Mouse (Mus musculus): ENCODE measurements around the gene Pde4b. TPM values are rescaled to one million over a fixed set of nuclear protein-coding genes. Genes with fewer than 3 reads are reported as not detected.

Gene Pde4b
- polyA plus RNA-seq, 1 experiment: 14.3 TPM

GRCm38 (mm10) chr4:102560676-102561280 is 473.4 kb downstream of the Pde4b start:
- TF ChIP-seq CTCF (IDR thresholded peaks at IDR 0.05; ENCODE audit: extremely low read depth, insufficient read depth, insufficient read length, insufficient replicate concordance) (no peak), POLR2A (IDR thresholded peaks at IDR 0.05; ENCODE audit: low read depth, low read length) (no peak)
- peaks cover 7% of the 10 kb centered on the region for H3K4me1 ChIP-seq (ENCODE audit: control insufficient read depth, insufficient read depth, insufficient read length)
- H3K27ac ChIP-seq (ENCODE audit: insufficient read depth, low read length): no peak overlapping the region
- WGBS: 94% methylated on average over 12 of the region's 12 CpGs
- H3K27me3 ChIP-seq (ENCODE audit: control insufficient read depth, insufficient read depth, low read length): no peaks in the 10 kb centered on the region
- H3K4me3 ChIP-seq (ENCODE audit: extremely low read depth, insufficient read depth, insufficient read length): no peak overlapping the region
- H3K36me3 ChIP-seq (ENCODE audit: control insufficient read depth, insufficient read depth, low read length): no peaks in the 10 kb centered on the region
- no peak for DNase-seq (ENCODE audit: low read depth in 1 of 2, low spot score in 2 of 2)

GRCm38 (mm10) chr4:102563273-102563855 is 476.0 kb downstream of the Pde4b start:
- no peak for DNase-seq (ENCODE audit: low read depth in 1 of 2, low spot score in 2 of 2)

GRCm38 (mm10) chr4:102564286-102564685 is 476.9 kb downstream of the Pde4b start:
- peaks cover 13% of the 10 kb centered on the region for H3K4me1 ChIP-seq (ENCODE audit: control insufficient read depth, insufficient read depth, insufficient read length)
- H3K36me3 ChIP-seq (ENCODE audit: control insufficient read depth, insufficient read depth, low read length): no peaks in the 10 kb centered on the region
- no peaks in the 10 kb centered on the region for H3K27me3 ChIP-seq (ENCODE audit: control insufficient read depth, insufficient read depth, low read length)
- DNase-seq (ENCODE audit: low read depth in 1 of 2, low spot score in 2 of 2): no peak
- 87% methylated on average over 3 of the region's 3 CpGs for WGBS
- no peak overlapping the region for H3K4me3 ChIP-seq (ENCODE audit: extremely low read depth, insufficient read depth, insufficient read length)
- no peak overlapping the region for H3K27ac ChIP-seq (ENCODE audit: insufficient read depth, low read length)
- TF ChIP-seq POLR2A (IDR thresholded peaks at IDR 0.05; ENCODE audit: low read depth, low read length) (no peak), CTCF (IDR thresholded peaks at IDR 0.05; ENCODE audit: extremely low read depth, insufficient read depth, insufficient read length, insufficient replicate concordance) (no peak)

More at GRCm38 (mm10) chr4:102563273-102563855, 476.0 kb downstream of the Pde4b start:
- Histone ChIP-seq H3K4me1 (ENCODE audit: control insufficient read depth, insufficient read depth, insufficient read length) (peaks cover 13% of the 10 kb centered on the region), H3K27me3 (ENCODE audit: control insufficient read depth, insufficient read depth, low read length) (no peaks in the 10 kb centered on the region), H3K36me3 (ENCODE audit: control insufficient read depth, insufficient read depth, low read length) (no peaks in the 10 kb centered on the region), H3K4me3 (ENCODE audit: extremely low read depth, insufficient read depth, insufficient read length) (no peak overlapping the region), H3K27ac (ENCODE audit: insufficient read depth, low read length) (no peak overlapping the region)
- TF ChIP-seq POLR2A (IDR thresholded peaks at IDR 0.05; ENCODE audit: low read depth, low read length) (no peak), CTCF (IDR thresholded peaks at IDR 0.05; ENCODE audit: extremely low read depth, insufficient read depth, insufficient read length, insufficient replicate concordance) (no peak)
- WGBS: 86% methylated on average over 9 of the region's 9 CpGs

GRCm38 (mm10) chr4:102566421-102566820 is 479.1 kb downstream of the Pde4b start:
- H3K27me3 ChIP-seq (ENCODE audit: control insufficient read depth, insufficient read depth, low read length): no peaks in the 10 kb centered on the region
- TF ChIP-seq POLR2A (IDR thresholded peaks at IDR 0.05; ENCODE audit: low read depth, low read length): no peak
- no peak for TF ChIP-seq CTCF (IDR thresholded peaks at IDR 0.05; ENCODE audit: extremely low read depth, insufficient read depth, insufficient read length, insufficient replicate concordance)
- 41% methylated on average over 1 of the region's 1 CpGs for WGBS
- no peak for DNase-seq (ENCODE audit: low read depth in 1 of 2, low spot score in 2 of 2)
- H3K27ac ChIP-seq (ENCODE audit: insufficient read depth, low read length): no peak overlapping the region
- H3K4me1 ChIP-seq (ENCODE audit: control insufficient read depth, insufficient read depth, insufficient read length): peaks cover 13% of the 10 kb centered on the region
- no peaks in the 10 kb centered on the region for H3K36me3 ChIP-seq (ENCODE audit: control insufficient read depth, insufficient read depth, low read length)
- H3K4me3 ChIP-seq (ENCODE audit: extremely low read depth, insufficient read depth, insufficient read length): no peak overlapping the region

- no peaks in the 10 kb centered on the region for H3K27me3 ChIP-seq (ENCODE audit: control insufficient read depth, insufficient read depth, low read length)
- H3K4me3 ChIP-seq (ENCODE audit: extremely low read depth, insufficient read depth, insufficient read length): no peak overlapping the region
- no peak overlapping the region for H3K27ac ChIP-seq (ENCODE audit: insufficient read depth, low read length)
- no peak for DNase-seq (ENCODE audit: low read depth in 1 of 2, low spot score in 2 of 2)
- H3K36me3 ChIP-seq (ENCODE audit: control insufficient read depth, insufficient read depth, low read length): no peaks in the 10 kb centered on the region
- peaks cover 13% of the 10 kb centered on the region for H3K4me1 ChIP-seq (ENCODE audit: control insufficient read depth, insufficient read depth, insufficient read length)
- 43% methylated on average over 2 of the region's 2 CpGs for WGBS
- no peak for TF ChIP-seq POLR2A (IDR thresholded peaks at IDR 0.05; ENCODE audit: low read depth, low read length)
- no peak for TF ChIP-seq CTCF (IDR thresholded peaks at IDR 0.05; ENCODE audit: extremely low read depth, insufficient read depth, insufficient read length, insufficient replicate concordance)
These were observed 479.8 kb downstream of the Pde4b start for GRCm38 (mm10) chr4:102567111-102567510.

DNA sequence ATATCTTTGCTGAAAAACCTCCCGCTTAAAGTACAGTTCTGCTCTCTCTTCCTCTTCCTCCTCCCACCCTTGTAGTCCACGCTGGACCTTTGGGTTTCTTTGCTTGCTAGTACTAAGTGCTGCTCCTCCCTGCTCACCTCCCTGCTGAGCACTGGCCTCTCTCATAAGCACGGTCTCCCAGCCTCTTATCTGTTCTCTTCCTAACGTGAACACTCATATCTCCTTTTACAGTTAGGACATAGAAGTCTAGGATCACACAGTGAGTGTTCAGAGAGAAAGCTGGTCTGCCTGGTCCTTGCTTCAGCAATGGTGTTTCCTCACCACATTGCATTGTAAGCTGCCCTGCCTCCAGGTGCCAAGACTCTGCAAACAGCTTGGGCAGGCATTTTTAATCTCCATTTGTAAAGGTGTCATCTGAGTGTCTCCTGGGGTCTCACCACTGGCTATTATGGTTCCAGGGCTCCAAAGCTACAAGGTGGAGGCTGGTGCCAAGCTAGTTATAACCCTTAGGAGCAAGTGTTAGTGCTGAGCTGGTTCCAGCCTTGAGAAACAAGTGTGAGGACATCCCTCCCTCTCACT is 480.4 kb downstream of the Pde4b start:
- DNase-seq (ENCODE audit: low read depth in 1 of 2, low spot score in 2 of 2): no peak
- Histone ChIP-seq H3K36me3 (ENCODE audit: control insufficient read depth, insufficient read depth, low read length) (no peaks in the 10 kb centered on the region), H3K27ac (ENCODE audit: insufficient read depth, low read length) (peak overlapping the region; percentile 74), H3K27me3 (ENCODE audit: control insufficient read depth, insufficient read depth, low read length) (no peaks in the 10 kb centered on the region), H3K4me1 (ENCODE audit: control insufficient read depth, insufficient read depth, insufficient read length) (peaks cover 13% of the 10 kb centered on the region), H3K4me3 (ENCODE audit: extremely low read depth, insufficient read depth, insufficient read length) (peak overlapping the region; percentile 1; the same call in 1 of the 2 replicates)
- TF ChIP-seq POLR2A (IDR thresholded peaks at IDR 0.05; ENCODE audit: low read depth, low read length) (no peak), CTCF (IDR thresholded peaks at IDR 0.05; ENCODE audit: extremely low read depth, insufficient read depth, insufficient read length, insufficient replicate concordance) (no peak)
- 13% methylated on average over 4 of the region's 4 CpGs for WGBS

GRCm38 (mm10) chr4:102568591-102568990 is 481.2 kb downstream of the Pde4b start:
- peak in 1 of 2 experiments; percentile 45 for DNase-seq (ENCODE audit: low read depth in 1 of 2, low spot score in 2 of 2)
- TF ChIP-seq POLR2A (IDR thresholded peaks at IDR 0.05; ENCODE audit: low read depth, low read length): no peak
- TF ChIP-seq CTCF (IDR thresholded peaks at IDR 0.05; ENCODE audit: extremely low read depth, insufficient read depth, insufficient read length, insufficient replicate concordance): no peak
- peaks cover 18% of the 10 kb centered on the region for H3K4me1 ChIP-seq (ENCODE audit: control insufficient read depth, insufficient read depth, insufficient read length)
- peak overlapping the region; percentile 67 for H3K4me3 ChIP-seq (ENCODE audit: extremely low read depth, insufficient read depth, insufficient read length)
- H3K27ac ChIP-seq (ENCODE audit: insufficient read depth, low read length): peak overlapping the region; percentile 97
- H3K27me3 ChIP-seq (ENCODE audit: control insufficient read depth, insufficient read depth, low read length): no peaks in the 10 kb centered on the region
- under 1% methylated on average over 4 of the region's 4 CpGs for WGBS
- H3K36me3 ChIP-seq (ENCODE audit: control insufficient read depth, insufficient read depth, low read length): no peaks in the 10 kb centered on the region

All from spleen, adult 2 months (tissue).